Mouse (Mus musculus) layer of hippocampus, adult 18-20 months (tissue): ENCODE measurements around the gene Rnf152. TPM values are rescaled to one million over a fixed set of nuclear protein-coding genes. Genes with fewer than 3 reads are reported as not detected.

Source experiments
- DNase-seq, 2 experiments: peaks; one replicate each; pipeline ENCODE4 v3.0.0; 2022; ENCODE audit warnings: low spot score in 2 of 2
- long read RNA-seq: library from polyadenylated mRNA; stranded (forward); transcript quantifications from one replicate; pipeline ENCODE4 v2.0.0, GENCODE M21; 2021
- total RNA-seq, 2 experiments: library from RNA; stranded (reverse); gene quantifications; 2 replicates each; pipeline ENCODE4 v1.2.3; 2021

Rnf152 gene
- 1 to 10 TPM; 2.0 to 2.7 TPM for total RNA-seq
- long read RNA-seq: 0 reads

- peak in 1 of 2 experiments; percentile 6 for DNase-seq
Measured at GRCm38 (mm10) chr1:105356291-105357011, at the start of gene Rnf152. Gene Rnf152, minus strand, starts transcription at chr1:105356710.

GRCm38 (mm10) chr1:105402853-105403252 is 46.3 kb upstream of the Rnf152 start:
- DNase-seq: no peak

GRCm38 (mm10) chr1:105384141-105384937 is 27.8 kb upstream of the Rnf152 start:
- no peak for DNase-seq

- DNase-seq: peak in 1 of 2 experiments; percentile 55
Measured at GRCm38 (mm10) chr1:105377546-105377945, 21.0 kb upstream of the Rnf152 start.

- DNase-seq: no peak
Measured at GRCm38 (mm10) chr1:105374618-105375017, 18.1 kb upstream of the Rnf152 start.

GRCm38 (mm10) chr1:105362701-105363100 is 6.2 kb upstream of the Rnf152 start:
- no peak for DNase-seq

GRCm38 (mm10) chr1:105358896-105359295 is 2.4 kb upstream of the Rnf152 start:
- DNase-seq: no peak

- no peak for DNase-seq
Measured at GRCm38 (mm10) chr1:105355910-105356290, 610 bp downstream of the Rnf152 start.

- DNase-seq: peak in 1 of 2 experiments; percentile 21
Measured at GRCm38 (mm10) chr1:105354901-105355891, 1.3 kb downstream of the Rnf152 start.

- DNase-seq: no peak
Measured at GRCm38 (mm10) chr1:105351806-105352205, 4.7 kb downstream of the Rnf152 start.

GRCm38 (mm10) chr1:105342305-105342704 is 14.2 kb downstream of the Rnf152 start:
- DNase-seq: no peak

- peak in 1 of 2 experiments; percentile 14 for DNase-seq
Measured at GRCm38 (mm10) chr1:105340943-105341342, 15.6 kb downstream of the Rnf152 start.

- DNase-seq: no peak
Measured at GRCm38 (mm10) chr1:105337397-105337796, 19.1 kb downstream of the Rnf152 start.

- DNase-seq: no peak
Measured at GRCm38 (mm10) chr1:105336096-105336495, 20.4 kb downstream of the Rnf152 start.

GRCm38 (mm10) chr1:105332087-105332731 is 24.3 kb downstream of the Rnf152 start:
- DNase-seq: no peak

- no peak for DNase-seq
Measured at GRCm38 (mm10) chr1:105331605-105332004, 24.9 kb downstream of the Rnf152 start.

GRCm38 (mm10) chr1:105330581-105331320 is 25.8 kb downstream of the Rnf152 start:
- no peak for DNase-seq

GRCm38 (mm10) chr1:105327789-105328188 is 28.7 kb downstream of the Rnf152 start:
- no peak for DNase-seq

GRCm38 (mm10) chr1:105324636-105325035 is 31.9 kb downstream of the Rnf152 start:
- no peak for DNase-seq
